Mouse (Mus musculus) lung, postnatal 0 days (tissue): Measurements from ENCODE around the gene Fbxw8.

Experiments
- CTCF ChIP-seq: IDR thresholded peaks from 2 replicates; pipeline ENCODE4 v1.5.1; 2016; ENCODE audit warnings: antibody characterized with exemption, mild to moderate bottlenecking
- EP300 ChIP-seq: IDR thresholded peaks from 2 replicates; pipeline ENCODE4 v1.6.1; 2016; ENCODE audit warnings: antibody characterized with exemption, mild to moderate bottlenecking, control low read depth

GRCm38 (mm10) chr5:118164581-118164980 is 9.3 kb upstream of the Fbxw8 start, which contains the start of gene Hrk:
- TF ChIP-seq CTCF (no peak), EP300 (no peak)
